Mouse (Mus musculus) spleen, adult 2 months (tissue): Measurements from ENCODE around the gene Lat.

Experiments
- CTCF ChIP-seq: fragments of 200-500 bp; IDR thresholded peaks from 2 replicates; pipeline ENCODE4 v1.5.1; 2011; ENCODE audit warnings: mild to moderate bottlenecking, inconsistent platforms; ENCODE audit not compliant: insufficient read depth, insufficient read length, insufficient replicate concordance; ENCODE audit errors: extremely low read depth
- POLR2A ChIP-seq: fragments of 200-500 bp; IDR thresholded peaks from 2 replicates; pipeline ENCODE4 v1.6.1; 2011; ENCODE audit warnings: low read depth, low read length, inconsistent platforms

DNA sequence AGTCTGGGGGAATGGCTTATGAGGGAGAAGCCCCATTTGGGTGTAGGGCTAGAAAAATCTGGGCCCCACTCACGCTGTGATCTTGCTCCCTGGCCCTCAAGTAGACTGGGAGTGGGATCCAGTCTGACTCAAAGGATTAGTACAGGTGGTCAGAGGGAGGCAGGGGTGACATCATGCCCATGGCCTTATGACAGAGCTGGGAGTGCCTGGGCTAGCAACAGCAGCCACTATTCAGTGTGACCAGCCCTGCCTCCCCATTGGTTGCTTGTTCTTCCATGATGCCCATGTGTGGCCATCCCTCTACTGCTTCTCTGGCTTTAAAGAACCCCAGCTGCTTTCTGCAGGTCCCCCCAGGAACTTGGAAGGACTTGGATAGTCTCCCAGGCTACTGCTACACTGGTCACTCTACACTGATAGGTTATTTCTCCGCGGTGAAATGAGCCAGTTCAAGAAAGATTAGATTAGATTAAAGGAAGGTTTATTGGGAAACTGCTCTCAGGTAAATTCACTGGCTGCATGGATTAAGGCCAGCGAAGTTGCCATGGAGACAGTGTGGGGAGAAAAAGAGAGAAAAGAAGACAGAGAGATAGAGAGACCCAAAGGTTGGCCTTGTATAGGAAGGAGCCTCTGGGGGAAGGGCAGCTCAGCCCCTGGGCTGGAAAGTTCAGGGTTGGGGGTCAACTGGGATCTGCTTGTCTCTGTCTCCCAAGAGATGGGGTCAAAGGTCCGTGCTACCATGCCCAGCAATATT, 13.3 kb downstream of the Lat start:
- no peak for TF ChIP-seq POLR2A
- no peak for TF ChIP-seq CTCF
